Mouse (Mus musculus) intestine, embryonic 14.5 days (tissue): Measurements from ENCODE around the gene Zdhhc19. TPM values are rescaled to one million over a fixed set of nuclear protein-coding genes. Genes with fewer than 3 reads are reported as not detected.

Experiments
- ATAC-seq: fragments of 200-750 bp; cut with Nextera tagmentation; replicated peaks from 2 replicates; pipeline ENCODE4 v1.8.0; 2017; ENCODE audit warnings: low read depth, moderate number of reproducible peaks, moderate TSS enrichment, moderate library complexity; ENCODE audit not compliant: low FRiP score, low TSS enrichment
- DNase-seq: peaks from one replicate; pipeline ENCODE4 v3.0.0-alpha.2; 2018; ENCODE audit warnings: low spot score
- H3K27ac ChIP-seq: fragments of 300-500 bp; sonication (generic); 2 replicates; pipeline ENCODE4 v1.5.1; 2014; ENCODE audit warnings: low read depth, mild to moderate bottlenecking, control low read depth
- H3K27me3 ChIP-seq: fragments of 300-500 bp; sonication (generic); replicated peaks from 2 replicates; pipeline ENCODE4 v1.6.1; 2014; ENCODE audit warnings: low read length, control low read depth; ENCODE audit not compliant: control insufficient read depth, insufficient read depth
- H3K36me3 ChIP-seq: fragments of 300-500 bp; sonication (generic); 2 replicates; pipeline ENCODE4 v1.6.1; 2014; ENCODE audit warnings: low read length, control low read depth; ENCODE audit not compliant: control insufficient read depth, insufficient read depth
- H3K4me1 ChIP-seq: fragments of 300-500 bp; sonication (generic); replicated peaks from 2 replicates; pipeline ENCODE4 v1.6.1; 2014; ENCODE audit warnings: low read length, control low read depth, mixed read lengths; ENCODE audit not compliant: control insufficient read depth, insufficient read depth
- H3K4me2 ChIP-seq: fragments of 300-500 bp; sonication (generic); 2 replicates; pipeline ENCODE4 v1.6.1; 2014; ENCODE audit warnings: low read length
- H3K4me3 ChIP-seq: fragments of 300-500 bp; sonication (generic); 2 replicates; pipeline ENCODE4 v1.5.1; 2014; ENCODE audit warnings: low read depth, low read length, control low read depth, mixed read lengths
- H3K9ac ChIP-seq: fragments of 300-500 bp; sonication (generic); 2 replicates; pipeline ENCODE4 v1.6.1; 2014; ENCODE audit warnings: mild to moderate bottlenecking, low read length
- H3K9me3 ChIP-seq: fragments of 300-500 bp; sonication (generic); 2 replicates; pipeline ENCODE4 v1.6.1; 2016; ENCODE audit warnings: low read length, control low read depth; ENCODE audit not compliant: control insufficient read depth
- WGBS: fragments of 180-500 bp; shearing (Covaris S2); extraction: QIAGEN DNeasy Blood & Tissue Kit; methylation state at CpG from one replicate; pipeline ENCODE4 v1.1.7; 2014; 5-methylcytosine and 5-hydroxymethylcytosine counted together
- polyA plus RNA-seq: library from polyadenylated mRNA; unstranded; fragments of >200 nt; fragmentation: Nextera tagmentation; extraction: Ambion mirVana; gene quantifications from 2 replicates; pipeline ENCODE4 v1.2.1, GENCODE M21; 2014

Gene Zdhhc19
- 0.20 TPM in 1 of 2 replicates, not detected in the other for polyA plus RNA-seq

DNA sequence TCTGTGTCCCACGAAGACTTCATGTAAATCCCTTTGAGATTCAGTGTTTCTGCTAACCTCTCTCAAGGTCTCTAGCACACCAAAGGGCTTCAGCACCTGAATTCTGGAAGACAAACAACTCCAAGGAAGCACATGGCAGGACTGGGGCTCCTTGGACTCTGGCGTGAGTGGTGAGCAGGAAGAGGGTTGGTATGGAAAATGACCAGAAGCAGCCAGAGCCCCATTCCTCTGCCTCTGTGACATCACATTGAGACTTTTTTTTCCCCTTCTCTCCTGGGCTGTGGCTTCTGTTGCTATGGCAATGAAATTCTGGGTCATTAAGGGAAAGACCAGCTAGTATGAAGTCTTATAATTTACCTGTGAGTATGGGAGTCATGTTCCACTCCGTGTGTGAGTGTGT, at the start of gene Zdhhc19:
Gene Zdhhc19 (plus strand): TSS at position 301 of the 400 bp plus-strand sequence.
- Histone ChIP-seq H3K9ac (no peak within 1 kb of the TSS), H3K4me3 (no peak within 1 kb of the TSS), H3K36me3 (no peaks in the 10 kb centered on the region), H3K4me1 (no peaks in the 10 kb centered on the region), H3K4me2 (no peak within 1 kb of the TSS), H3K9me3 (no peaks in the 10 kb centered on the region), H3K27ac (no peak within 1 kb of the TSS), H3K27me3 (no peaks in the 10 kb centered on the region)
- no peak for DNase-seq
- 57% methylated on average over 3 of the region's 3 CpGs for WGBS
- no peak for ATAC-seq

DNA sequence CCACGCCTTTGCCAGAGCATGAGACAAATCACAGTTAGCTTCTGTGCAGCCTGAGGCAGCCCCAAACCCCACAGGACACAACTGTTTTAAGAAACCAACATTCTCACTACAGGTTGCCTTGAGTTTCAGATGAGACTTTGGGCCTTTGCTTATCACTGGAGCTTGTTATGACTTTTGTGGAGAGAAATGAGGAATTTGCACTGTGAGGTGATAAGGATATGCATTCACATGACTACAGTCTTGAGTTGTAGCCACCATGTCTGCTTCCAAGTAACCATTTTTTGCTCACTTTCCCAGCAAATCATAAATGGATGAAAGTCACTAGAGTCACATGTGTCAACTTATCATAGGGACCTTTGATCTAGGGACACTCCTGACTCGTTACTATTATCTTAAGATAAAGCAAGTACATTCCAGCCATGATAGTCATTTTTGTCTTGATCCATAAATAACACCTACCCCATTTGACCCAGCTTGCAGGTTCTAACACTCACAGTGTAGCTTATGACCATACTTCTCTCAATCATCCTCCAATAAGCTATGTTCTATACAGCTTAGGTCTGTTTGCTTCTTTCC, 49.4 kb upstream of the Zdhhc19 start:
- no peaks in the 10 kb centered on the region for H3K4me1 ChIP-seq
- H3K9me3 ChIP-seq = no peaks in the 10 kb centered on the region
- H3K4me2 ChIP-seq = no peak overlapping the region
- H3K9ac ChIP-seq = no peak overlapping the region
- H3K4me3 ChIP-seq = no peak overlapping the region
- H3K27ac ChIP-seq = no peak overlapping the region
- H3K27me3 ChIP-seq = no peaks in the 10 kb centered on the region
- WGBS = 67% methylated on average over 2 of the region's 2 CpGs
- H3K36me3 ChIP-seq = peaks cover under 1% of the 10 kb centered on the region; the same call in 1 of the 2 replicates
- no peak for ATAC-seq
- no peak for DNase-seq

DNA sequence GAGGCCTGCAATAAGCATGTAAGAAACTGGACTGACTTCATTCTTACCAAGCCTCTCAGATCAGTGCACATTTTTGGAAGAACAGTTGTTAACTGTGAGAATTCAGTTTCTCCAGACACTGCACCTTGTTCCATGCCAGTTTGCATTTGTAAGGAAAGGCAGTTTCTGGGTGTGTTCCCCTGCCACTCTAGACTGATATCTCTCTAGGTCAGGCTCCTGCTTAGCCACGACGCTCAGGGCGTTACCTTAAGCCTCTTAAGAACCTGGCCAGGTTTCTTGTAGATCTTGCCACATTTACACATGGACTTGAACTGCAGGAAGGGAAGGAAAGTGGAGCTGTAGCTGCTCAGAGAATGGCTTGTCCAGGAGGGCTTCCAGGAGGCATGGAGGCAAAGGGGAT, 46.4 kb upstream of the Zdhhc19 start:
- H3K4me1 ChIP-seq = no peaks in the 10 kb centered on the region
- no peaks in the 10 kb centered on the region for H3K9me3 ChIP-seq
- no peaks in the 10 kb centered on the region for H3K27me3 ChIP-seq
- no peak overlapping the region for H3K9ac ChIP-seq
- no peak overlapping the region for H3K4me3 ChIP-seq
- no peak overlapping the region for H3K27ac ChIP-seq
- peaks cover 16% of the 10 kb centered on the region for H3K36me3 ChIP-seq
- DNase-seq (no peak), ATAC-seq (no peak)
- 79% methylated on average over 3 of the region's 3 CpGs for WGBS
- H3K4me2 ChIP-seq = no peak overlapping the region

DNA sequence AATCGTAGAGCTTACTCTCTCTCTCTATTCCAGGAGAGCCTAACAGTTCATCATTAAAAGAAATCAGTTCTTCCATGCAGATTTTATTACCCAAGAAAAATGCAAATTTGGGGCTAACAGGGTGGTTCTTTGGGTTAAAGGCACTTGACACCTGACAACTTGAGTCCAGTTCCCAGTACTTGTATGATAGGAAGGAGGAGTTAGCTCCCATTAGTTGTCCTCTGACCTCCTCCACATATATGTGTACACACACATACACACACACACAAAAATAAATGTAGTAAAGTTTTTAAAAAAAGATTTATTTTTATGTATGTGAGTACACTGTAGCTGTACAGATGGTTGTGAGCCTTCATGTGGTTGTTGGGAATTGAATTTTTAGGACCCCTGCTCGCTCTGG, 45.9 kb upstream of the Zdhhc19 start:
- H3K36me3 ChIP-seq = peaks cover 17% of the 10 kb centered on the region
- 95% methylated on average over 2 of the region's 2 CpGs for WGBS

DNA sequence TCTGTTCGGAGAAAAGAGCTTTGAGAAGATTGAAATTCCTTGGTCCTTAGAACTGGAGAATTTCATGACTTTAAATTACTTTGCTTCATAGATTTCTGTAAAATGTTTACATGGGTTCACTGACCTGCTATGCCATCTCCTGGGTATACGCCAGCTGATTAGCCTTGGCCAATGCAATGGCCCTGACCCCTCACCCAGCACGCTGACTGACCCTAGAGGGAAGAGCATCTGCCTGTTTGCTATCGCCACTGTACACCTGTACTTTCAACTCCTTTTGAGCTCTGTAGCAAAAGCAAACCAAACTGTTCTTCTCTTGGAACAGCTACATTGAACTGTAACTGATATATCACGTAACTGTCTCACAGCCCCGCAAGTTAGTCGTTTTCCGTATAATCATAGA, 43.0 kb upstream of the Zdhhc19 start:
- Histone ChIP-seq H3K9ac (no peak overlapping the region), H3K36me3 (peaks cover 32% of the 10 kb centered on the region), H3K4me2 (no peak overlapping the region), H3K9me3 (no peaks in the 10 kb centered on the region), H3K27ac (no peak overlapping the region), H3K27me3 (no peaks in the 10 kb centered on the region), H3K4me1 (no peaks in the 10 kb centered on the region), H3K4me3 (no peak overlapping the region)
- ATAC-seq (no peak), DNase-seq (no peak)
- WGBS = 91% methylated on average over 8 of the region's 8 CpGs

More for the DNA sequence above, 45.9 kb upstream of the Zdhhc19 start:
- Histone ChIP-seq H3K4me3 (no peak overlapping the region), H3K4me2 (no peak overlapping the region), H3K27me3 (no peaks in the 10 kb centered on the region), H3K9me3 (no peaks in the 10 kb centered on the region), H3K27ac (no peak overlapping the region), H3K4me1 (no peaks in the 10 kb centered on the region), H3K9ac (no peak overlapping the region)
- DNase-seq (no peak), ATAC-seq (no peak)

DNA sequence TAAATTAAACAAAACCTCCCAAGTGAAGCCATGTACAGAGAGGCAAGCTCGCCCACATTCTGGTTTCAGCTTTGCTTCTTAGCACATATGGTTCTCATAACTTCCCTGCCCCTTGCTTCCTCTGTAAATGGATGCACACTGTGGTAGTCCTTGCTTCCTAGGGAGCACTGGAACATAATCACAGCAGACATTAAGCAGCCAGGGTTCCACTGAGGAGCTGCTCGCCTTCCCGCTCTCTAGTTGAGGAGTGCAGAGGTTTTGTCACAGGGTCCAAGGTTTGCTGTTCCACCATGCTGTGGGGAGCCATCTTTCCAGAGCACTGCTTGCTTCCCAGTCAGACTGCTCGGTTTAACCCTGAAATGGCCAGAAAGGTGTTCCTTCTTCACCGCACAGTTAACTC, 41.4 kb upstream of the Zdhhc19 start:
- H3K4me1 ChIP-seq = no peaks in the 10 kb centered on the region
- H3K27me3 ChIP-seq = no peaks in the 10 kb centered on the region
- H3K36me3 ChIP-seq = peaks cover 32% of the 10 kb centered on the region
- DNase-seq = no peak
- no peaks in the 10 kb centered on the region for H3K9me3 ChIP-seq
- ATAC-seq = no peak
- WGBS = 89% methylated on average over 5 of the region's 5 CpGs
- H3K4me3 ChIP-seq = no peak overlapping the region
- no peak overlapping the region for H3K9ac ChIP-seq
- no peak overlapping the region for H3K27ac ChIP-seq
- H3K4me2 ChIP-seq = no peak overlapping the region

DNA sequence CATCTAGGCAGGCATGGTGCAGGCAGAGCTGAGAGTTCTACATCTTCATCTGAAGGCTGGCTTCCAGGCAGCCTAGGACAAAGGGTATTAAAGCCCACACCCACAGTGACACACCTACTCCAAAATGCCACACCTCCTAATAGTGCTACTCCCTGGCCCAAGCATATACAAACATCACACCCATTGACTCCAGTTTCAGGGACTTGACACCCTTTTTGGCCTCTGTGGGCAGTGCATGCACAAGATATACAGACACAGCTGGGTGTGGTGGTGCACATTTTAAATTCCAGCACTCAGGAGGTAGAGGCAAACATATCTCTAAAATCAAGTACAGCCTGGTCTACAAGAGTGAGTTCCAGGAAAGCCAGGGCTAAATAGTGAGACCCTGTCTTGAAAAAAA, 40.0 kb upstream of the Zdhhc19 start:
- peaks cover 32% of the 10 kb centered on the region for H3K36me3 ChIP-seq
- H3K4me1 ChIP-seq = no peaks in the 10 kb centered on the region
- no peak overlapping the region for H3K27ac ChIP-seq
- no peak overlapping the region for H3K4me2 ChIP-seq
- no peak overlapping the region for H3K4me3 ChIP-seq
- ATAC-seq (no peak), DNase-seq (no peak)
- H3K9ac ChIP-seq = no peak overlapping the region
- H3K9me3 ChIP-seq = no peaks in the 10 kb centered on the region
- no peaks in the 10 kb centered on the region for H3K27me3 ChIP-seq

DNA sequence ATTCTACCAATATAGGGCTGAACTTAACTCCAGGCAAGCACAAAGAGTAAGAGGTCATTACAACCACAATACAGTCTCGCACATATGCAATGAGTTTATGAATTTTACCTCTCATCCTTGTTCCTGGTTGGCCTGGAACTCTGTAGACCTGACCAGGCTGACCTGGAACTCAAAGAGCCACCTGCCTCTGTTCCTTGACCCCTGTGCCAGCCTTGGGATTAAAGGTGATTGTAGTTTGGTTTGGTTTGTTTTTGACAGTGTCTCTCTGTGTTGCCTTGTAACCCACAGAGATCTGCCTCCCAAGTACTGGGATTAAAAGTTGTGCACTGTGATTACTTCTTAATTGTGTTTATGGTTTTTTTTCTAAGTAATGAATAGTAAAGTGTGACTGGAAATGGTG, 39.3 kb upstream of the Zdhhc19 start:
- Histone ChIP-seq H3K27me3 (no peaks in the 10 kb centered on the region), H3K9ac (no peak overlapping the region), H3K4me1 (no peaks in the 10 kb centered on the region), H3K36me3 (peaks cover 30% of the 10 kb centered on the region), H3K27ac (no peak overlapping the region), H3K9me3 (no peaks in the 10 kb centered on the region), H3K4me2 (no peak overlapping the region), H3K4me3 (no peak overlapping the region)
- DNase-seq (no peak), ATAC-seq (no peak)
- WGBS = 93% methylated on average over 1 of the region's 1 CpGs

DNA sequence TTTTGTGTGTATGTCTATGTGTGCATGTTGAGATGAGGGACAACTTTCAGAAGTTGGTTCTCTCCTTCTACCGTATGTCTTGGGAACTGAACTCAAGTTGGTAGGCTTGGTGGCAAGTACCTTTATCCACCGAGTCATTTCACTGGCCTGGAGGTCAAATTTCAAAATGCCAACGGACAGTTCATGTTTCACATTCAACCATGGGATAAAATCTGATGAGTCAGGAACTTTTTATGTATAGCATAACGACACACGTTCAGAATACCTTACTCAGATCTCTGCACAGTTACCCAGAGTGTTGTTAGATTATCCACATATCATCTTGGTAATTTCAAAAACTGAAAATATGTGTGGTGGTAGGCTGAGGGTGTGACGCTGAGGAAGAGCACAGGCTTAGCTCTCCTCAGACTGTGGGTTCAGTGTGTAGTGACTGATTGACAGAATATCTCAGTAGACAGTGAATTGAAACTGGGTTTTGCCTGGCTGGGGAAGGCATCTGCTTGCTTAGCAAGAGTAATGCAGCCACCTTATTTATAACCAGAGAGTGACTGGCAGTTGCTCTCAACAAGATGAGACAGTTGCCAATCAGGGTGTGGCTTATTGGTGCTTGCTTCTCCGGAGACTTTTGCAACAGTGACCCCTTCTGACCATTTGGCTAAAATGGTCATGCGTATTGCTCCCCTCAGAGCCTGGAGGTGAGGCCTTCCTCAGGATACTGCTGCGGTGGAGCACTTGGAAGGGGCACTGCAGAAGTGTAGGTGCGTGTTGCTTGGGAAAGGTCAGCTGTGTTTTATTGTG, 38.3 kb upstream of the Zdhhc19 start:
- no peak overlapping the region for H3K4me3 ChIP-seq
- no peak for ATAC-seq

More for the DNA sequence above, 38.3 kb upstream of the Zdhhc19 start:
- DNase-seq = no peak
- Histone ChIP-seq H3K36me3 (peaks cover 24% of the 10 kb centered on the region), H3K4me2 (no peak overlapping the region), H3K9me3 (no peaks in the 10 kb centered on the region), H3K9ac (no peak overlapping the region), H3K27me3 (no peaks in the 10 kb centered on the region), H3K4me1 (no peaks in the 10 kb centered on the region), H3K27ac (no peak overlapping the region)
- WGBS = 63% methylated on average over 10 of the region's 10 CpGs
